Mouse (Mus musculus) yolk sac, embryonic 10.5 days (tissue): ENCODE data around the gene Hoxa7.

Experiments
- DNase-seq: peaks from one replicate; pipeline ENCODE4 v3.0.0-alpha.2; 2017; ENCODE audit warnings: low spot score

Gene Hoxa7

GRCm38 (mm10) chr6:52253511-52254500 lies 32.2 kb upstream of the Hoxa7 start:
- peak; percentile 33 for DNase-seq

DNA sequence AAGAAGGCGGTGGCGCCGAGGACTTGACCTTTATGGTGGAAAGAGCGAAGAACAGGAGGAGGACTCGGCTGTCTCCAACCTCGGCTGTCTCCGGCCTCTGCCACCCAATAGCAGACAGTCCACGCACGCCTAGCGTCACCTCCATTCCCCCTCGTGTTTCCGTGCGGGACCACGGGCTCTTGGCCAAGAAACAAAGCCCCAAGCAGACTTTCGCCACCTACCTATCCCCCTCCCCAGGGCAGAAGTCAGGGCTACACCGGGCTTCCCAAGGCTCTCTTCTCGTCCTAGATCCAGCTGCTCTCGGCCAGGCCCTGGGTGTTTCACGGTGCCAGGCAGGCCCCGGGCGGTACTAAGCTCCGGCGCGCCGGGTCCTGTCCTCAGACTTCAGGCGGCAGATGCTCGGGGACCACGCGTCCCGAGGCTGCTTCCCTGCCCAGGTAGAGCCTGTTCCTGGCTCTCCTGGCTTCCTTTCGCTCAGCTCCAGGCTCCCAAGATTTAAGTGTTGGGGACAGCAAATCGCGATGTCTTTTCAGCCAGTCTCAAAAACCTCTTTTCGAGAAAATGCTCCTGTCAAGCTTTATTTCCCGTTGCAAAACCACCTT lies 31.2 kb upstream of the Hoxa7 start:
- DNase-seq: peak; percentile 21

DNA sequence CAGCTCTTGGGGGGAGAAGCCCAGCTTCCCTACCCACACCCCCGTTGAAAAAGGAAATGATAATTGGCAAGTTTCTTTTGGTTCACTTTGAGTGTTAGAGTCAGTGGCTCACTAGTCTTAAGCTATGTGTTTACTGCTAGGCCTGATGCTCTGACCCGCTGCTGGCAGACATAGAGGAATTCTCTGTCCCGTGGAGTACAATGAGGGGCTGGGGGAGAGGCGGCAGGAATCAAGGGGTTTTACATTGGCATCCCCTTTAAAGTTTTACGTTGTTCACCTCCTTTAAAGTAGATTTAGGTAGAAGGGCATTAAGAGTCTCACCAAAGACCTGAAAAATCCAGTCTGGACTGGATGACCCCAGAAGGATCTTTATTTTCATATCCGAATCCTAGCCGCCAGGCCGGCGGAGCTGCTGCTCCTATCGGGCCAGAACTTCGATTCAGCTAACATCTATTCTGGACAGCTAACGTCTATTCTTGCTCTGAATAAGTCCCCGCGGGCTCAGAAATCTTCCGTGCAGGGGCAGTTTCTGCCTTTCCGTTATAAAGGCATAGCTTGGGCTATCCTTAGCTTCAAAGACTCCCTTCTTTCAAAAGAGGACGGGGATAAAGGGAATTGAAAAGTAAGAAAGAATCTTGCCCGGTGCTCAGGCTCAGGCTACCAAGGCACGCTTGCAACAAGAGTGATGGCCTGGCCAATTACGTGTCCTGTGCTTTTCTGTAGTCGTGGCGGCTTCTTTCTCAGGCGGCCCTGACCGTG lies 30.5 kb upstream of the Hoxa7 start:
- DNase-seq: no peak

DNA sequence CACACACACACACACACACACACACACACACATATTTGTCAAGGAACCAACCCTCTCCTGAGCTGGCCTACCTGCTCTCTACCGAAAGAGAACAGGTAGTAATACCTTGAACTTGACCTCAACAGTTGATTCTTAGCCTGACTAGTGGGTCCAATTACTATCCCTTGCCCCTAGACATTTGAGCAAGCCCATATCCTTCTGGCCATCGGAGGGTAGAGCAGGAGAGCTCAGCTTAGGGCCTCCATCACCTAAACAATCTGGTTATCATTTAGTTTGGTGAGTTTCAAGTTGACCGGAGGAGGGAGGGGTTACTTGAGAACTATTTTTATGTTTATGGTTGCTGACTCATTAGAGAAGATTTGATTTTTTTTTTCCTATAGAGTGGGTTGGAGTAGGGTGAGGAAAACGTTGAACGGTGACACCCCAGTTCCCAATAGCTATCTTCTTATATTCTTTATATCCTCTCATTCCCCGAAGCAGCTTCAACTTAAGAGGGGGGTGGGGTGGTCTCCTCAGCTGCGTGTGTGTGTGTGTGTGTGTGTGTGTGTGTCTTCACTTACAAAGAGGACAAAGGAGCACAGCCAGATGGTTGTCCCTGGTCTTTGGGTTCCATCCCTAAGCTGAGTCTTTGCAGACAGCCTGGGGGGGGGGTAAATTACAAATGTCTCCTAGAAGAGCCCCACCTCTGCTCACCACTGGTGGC lies 29.7 kb upstream of the Hoxa7 start:
- no peak for DNase-seq

DNA sequence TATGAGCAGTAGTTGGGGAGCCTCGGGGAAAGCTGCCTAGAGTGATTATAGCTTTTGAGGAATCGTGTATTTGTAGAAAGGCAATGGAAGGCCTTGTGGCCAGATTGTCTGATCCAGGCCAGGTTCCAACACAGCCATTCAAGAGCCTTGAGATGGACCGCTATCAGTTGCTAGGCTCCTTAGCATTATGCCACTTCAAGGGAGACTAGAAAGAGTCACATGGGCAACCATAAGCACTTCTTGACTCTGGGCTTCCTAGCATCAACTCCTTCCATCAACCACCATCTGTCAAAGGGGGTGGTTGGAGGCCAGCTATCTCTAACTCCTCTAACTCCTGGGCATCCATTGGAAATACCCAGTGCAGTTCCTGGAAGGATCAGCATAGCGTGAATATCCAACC lies 28.2 kb upstream of the Hoxa7 start:
- DNase-seq: no peak

DNA sequence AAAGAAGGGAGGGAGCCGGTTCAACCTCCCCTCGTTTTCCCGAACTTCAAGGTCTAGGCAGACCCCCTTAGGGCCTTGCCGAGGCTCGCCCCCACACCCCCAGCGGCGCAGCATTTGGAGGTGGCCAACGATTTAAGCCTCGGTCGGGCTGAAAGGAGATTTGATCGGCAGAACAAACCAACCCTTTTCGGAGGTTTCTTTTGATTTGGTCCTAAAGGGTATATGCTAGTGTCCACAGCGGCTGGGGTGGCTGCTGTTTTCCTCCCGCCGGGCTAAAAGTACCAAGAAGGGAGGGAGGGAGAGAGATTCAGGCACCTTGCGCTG lies 27.7 kb upstream of the Hoxa7 start:
- DNase-seq: no peak

- DNase-seq: no peak
Observed at GRCm38 (mm10) chr6:52248638-52249414, 27.2 kb upstream of the Hoxa7 start.

- no peak for DNase-seq
Observed at GRCm38 (mm10) chr6:52247766-52248637, 26.3 kb upstream of the Hoxa7 start.

- no peak for DNase-seq
Observed at GRCm38 (mm10) chr6:52246916-52247315, 25.3 kb upstream of the Hoxa7 start.

- DNase-seq: no peak
Observed at GRCm38 (mm10) chr6:52246403-52246803, 24.7 kb upstream of the Hoxa7 start.

DNA sequence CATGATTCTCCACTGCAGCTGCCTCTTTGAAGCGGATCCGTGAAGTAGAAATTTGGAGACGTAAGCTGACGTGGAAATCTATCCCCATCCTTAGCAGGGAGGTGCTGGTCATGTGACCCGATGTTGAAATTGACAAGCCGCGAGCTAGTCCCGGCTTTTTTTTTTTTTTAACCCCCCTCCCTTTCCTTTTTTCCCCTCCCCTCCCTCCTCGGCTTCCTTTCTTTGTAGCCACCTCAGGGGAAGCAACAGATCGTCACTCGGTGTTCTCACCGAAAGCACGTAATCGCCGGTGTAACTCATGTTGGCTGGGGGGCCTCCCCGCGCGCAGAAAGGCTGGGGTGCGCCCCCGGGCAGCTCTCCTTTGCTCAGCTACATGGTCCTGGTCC lies 24.1 kb upstream of the Hoxa7 start, which contains the start of gene Hoxa11:
TSS of gene Hoxa11 (minus strand) at position 54 of the 386 bp plus-strand sequence.
- DNase-seq: no peak

- DNase-seq: no peak
Observed at GRCm38 (mm10) chr6:52245040-52245756, 23.5 kb upstream of the Hoxa7 start.

GRCm38 (mm10) chr6:52244471-52245039 lies 22.9 kb upstream of the Hoxa7 start:
- no peak for DNase-seq

- DNase-seq: no peak
Observed at GRCm38 (mm10) chr6:52243681-52244121, 22.0 kb upstream of the Hoxa7 start.

DNA sequence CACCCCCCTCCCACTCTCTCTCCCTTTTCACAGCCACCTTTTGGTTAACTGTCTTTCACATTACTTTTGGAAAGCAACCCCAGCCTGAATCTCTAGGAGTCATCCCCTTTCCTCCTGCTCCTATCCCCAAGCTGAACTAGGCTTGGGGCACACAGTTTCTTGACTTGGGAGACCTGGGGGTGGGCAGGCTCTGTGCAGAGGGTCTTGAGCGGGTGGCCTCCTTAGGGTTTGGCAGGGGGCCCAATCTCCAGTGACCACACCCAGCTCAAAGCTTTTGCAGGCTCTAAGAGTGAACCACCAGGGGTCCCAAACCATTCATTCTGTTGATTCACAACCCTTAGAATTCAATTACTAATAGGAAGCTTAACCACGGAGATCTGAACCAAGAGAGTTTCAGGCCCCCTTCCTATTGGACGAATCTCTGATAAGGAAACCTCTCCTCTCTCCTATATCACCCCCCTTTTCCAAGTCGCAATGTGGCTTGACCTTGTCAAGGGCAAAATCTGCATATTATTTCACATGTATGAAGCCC lies 21.2 kb upstream of the Hoxa7 start:
- DNase-seq: no peak

DNA sequence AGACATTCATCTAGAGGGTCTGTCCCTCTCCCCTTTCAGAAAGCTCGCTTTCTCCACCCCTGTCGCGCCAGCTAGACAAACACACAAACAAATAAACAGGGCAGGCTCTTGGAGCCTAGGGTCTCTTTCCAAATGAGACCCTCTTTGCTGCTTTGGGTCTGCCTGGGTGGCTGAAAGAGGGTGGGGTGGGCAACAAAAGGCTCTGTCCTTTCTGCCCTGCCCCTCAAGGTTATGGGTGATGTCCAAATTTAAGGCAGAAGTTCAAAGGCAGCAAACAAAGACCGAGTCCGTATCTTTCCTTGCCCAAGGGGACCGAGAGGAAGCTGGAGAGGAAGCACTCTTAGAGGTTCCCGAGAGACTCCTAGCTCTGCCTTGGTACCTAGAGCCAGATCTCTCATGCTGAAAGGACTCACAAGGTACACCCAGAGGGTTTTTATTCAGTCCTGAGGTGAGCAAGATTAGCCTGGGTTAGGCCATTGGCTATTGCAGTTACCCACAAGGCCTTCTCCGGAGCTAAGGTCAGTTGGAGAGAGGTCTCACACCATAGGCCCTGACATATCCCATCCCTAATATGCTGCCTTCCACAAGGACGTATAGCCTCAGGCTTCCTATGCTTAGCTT lies 19.5 kb upstream of the Hoxa7 start:
- DNase-seq: no peak

- DNase-seq: peak; percentile 85
Observed at GRCm38 (mm10) chr6:52240389-52241000, 18.8 kb upstream of the Hoxa7 start, which contains the start of gene Hoxa10. Gene Hoxa10 (minus strand): TSS chr6:52240854.
